Mouse (Mus musculus) embryonic facial prominence, embryonic 15.5 days (tissue): ENCODE results near the gene Tsc2. TPM values are rescaled to one million over a fixed set of nuclear protein-coding genes. Genes with fewer than 3 reads are reported as not detected.

Experiments used
- ATAC-seq: fragments of 200-750 bp; cut with Nextera tagmentation; 2 replicates; pipeline ENCODE4 v1.8.0; 2017; ENCODE audit warnings: low read depth, moderate TSS enrichment; ENCODE audit not compliant: insufficient number of reproducible peaks, low FRiP score, low TSS enrichment
- H3K27ac ChIP-seq: fragments of 300-500 bp; sonication (generic); replicated peaks from 2 replicates; pipeline ENCODE4 v1.5.1; 2015; ENCODE audit warnings: mild to moderate bottlenecking, inconsistent platforms
- H3K27me3 ChIP-seq: fragments of 300-500 bp; sonication (generic); 2 replicates; pipeline ENCODE4 v1.6.1; 2015; ENCODE audit warnings: inconsistent platforms
- H3K36me3 ChIP-seq: fragments of 300-500 bp; sonication (generic); 2 replicates; pipeline ENCODE4 v1.6.1; 2015; ENCODE audit warnings: mild to moderate bottlenecking, inconsistent platforms
- H3K4me1 ChIP-seq: fragments of 300-500 bp; sonication (generic); 2 replicates; pipeline ENCODE4 v1.6.1; 2015; ENCODE audit warnings: inconsistent platforms
- H3K4me2 ChIP-seq: fragments of 300-500 bp; sonication (generic); replicated peaks from 2 replicates; pipeline ENCODE4 v1.6.1; 2015; ENCODE audit warnings: mild to moderate bottlenecking, inconsistent platforms
- H3K4me3 ChIP-seq: fragments of 300-500 bp; sonication (generic); replicated peaks from 2 replicates; pipeline ENCODE4 v1.5.1; 2015; ENCODE audit warnings: mild to moderate bottlenecking, inconsistent platforms
- H3K9ac ChIP-seq: fragments of 300-500 bp; sonication (generic); 2 replicates; pipeline ENCODE4 v1.6.1; 2015; ENCODE audit warnings: inconsistent platforms
- H3K9me3 ChIP-seq: fragments of 300-500 bp; sonication (generic); replicated peaks from 2 replicates; pipeline ENCODE4 v1.6.1; 2016; ENCODE audit warnings: inconsistent platforms
- WGBS: fragments of 180-500 bp; shearing (Covaris S2); methylation state at CpG from one replicate; pipeline ENCODE4 v1.1.7; 2015; 5-methylcytosine and 5-hydroxymethylcytosine counted together
- polyA plus RNA-seq: library from polyadenylated mRNA; unstranded; fragments of >200 nt; fragmentation: Nextera tagmentation; extraction: Ambion mirVana; gene quantifications from 2 replicates; pipeline ENCODE4 v1.2.1, GENCODE M21; 2015

The Tsc2 gene
- polyA plus RNA-seq, 1 experiment from 2014 or later, result 64.4 TPM

GRCm38 (mm10) chr17:24638214-24638613, 5.8 kb upstream of the Tsc2 start:
- WGBS, result 85% methylated on average over 4 of the region's 4 CpGs
- H3K4me1 ChIP-seq, result peaks cover 34% of the 10 kb centered on the region
- H3K9ac ChIP-seq, result no peak overlapping the region
- peak overlapping the region; percentile 93 for H3K27ac ChIP-seq
- no peaks in the 10 kb centered on the region for H3K27me3 ChIP-seq
- H3K4me2 ChIP-seq, result no peak overlapping the region
- no peak for ATAC-seq
- no peaks in the 10 kb centered on the region for H3K9me3 ChIP-seq
- 0 out of 2 replicates have a peak, but pooled peaks cover 8% of the 10 kb centered on the region for H3K36me3 ChIP-seq
- no peak overlapping the region for H3K4me3 ChIP-seq

- ATAC-seq, result no peak
- no peak overlapping the region for H3K9ac ChIP-seq
- WGBS, result 79% methylated on average over 5 of the region's 5 CpGs
These were observed 4.5 kb upstream of the Tsc2 start for GRCm38 (mm10) chr17:24636781-24637481.

GRCm38 (mm10) chr17:24635694-24636093, 3.3 kb upstream of the Tsc2 start:
- H3K9me3 ChIP-seq, result no peaks in the 10 kb centered on the region
- no peak for ATAC-seq
- no peaks in the 10 kb centered on the region for H3K27me3 ChIP-seq
- peaks cover 50% of the 10 kb centered on the region for H3K4me1 ChIP-seq
- no peak overlapping the region for H3K4me3 ChIP-seq
- no peak overlapping the region for H3K27ac ChIP-seq
- no peak overlapping the region for H3K4me2 ChIP-seq
- H3K9ac ChIP-seq, result no peak overlapping the region
- 95% methylated on average over 5 of the region's 5 CpGs for WGBS
- peaks cover 3% of the 10 kb centered on the region; the same call in 1 of the 2 replicates for H3K36me3 ChIP-seq

More at GRCm38 (mm10) chr17:24636781-24637481, 4.5 kb upstream of the Tsc2 start:
- Histone ChIP-seq H3K4me3 (no peak overlapping the region), H3K4me2 (no peak overlapping the region), H3K27me3 (no peaks in the 10 kb centered on the region), H3K9me3 (no peaks in the 10 kb centered on the region), H3K4me1 (peaks cover 41% of the 10 kb centered on the region), H3K36me3 (0 out of 2 replicates have a peak, but pooled peaks cover 4% of the 10 kb centered on the region), H3K27ac (no peak overlapping the region)

- Histone ChIP-seq H3K9me3 (no peaks in the 10 kb centered on the region), H3K36me3 (peaks cover 9% of the 10 kb centered on the region), H3K9ac (no peak overlapping the region), H3K27ac (no peak overlapping the region), H3K4me1 (peaks cover 46% of the 10 kb centered on the region), H3K27me3 (no peaks in the 10 kb centered on the region), H3K4me3 (no peak overlapping the region), H3K4me2 (no peak overlapping the region)
- ATAC-seq, result no peak
- WGBS, result 86% methylated on average over 4 of the region's 4 CpGs
These were observed 2.6 kb upstream of the Tsc2 start for GRCm38 (mm10) chr17:24635024-24635423.

GRCm38 (mm10) chr17:24633831-24634230, 1.4 kb upstream of the Tsc2 start:
- Histone ChIP-seq H3K27me3 (no peaks in the 10 kb centered on the region), H3K4me3 (no peak overlapping the region), H3K4me2 (no peak overlapping the region), H3K36me3 (peaks cover 21% of the 10 kb centered on the region), H3K9ac (no peak overlapping the region), H3K27ac (peak overlapping the region; percentile 97; the same call in 1 of the 2 replicates), H3K4me1 (peaks cover 34% of the 10 kb centered on the region), H3K9me3 (no peaks in the 10 kb centered on the region)
- ATAC-seq, result no peak
- WGBS, result 93% methylated on average over 11 of the region's 11 CpGs

GRCm38 (mm10) chr17:24632813-24633449, 501 bp upstream of the Tsc2 start:
- WGBS, result 8% methylated on average over 22 of the region's 22 CpGs
- peak; percentile 50; the same call in 1 of the 2 replicates for ATAC-seq

GRCm38 (mm10) chr17:24630072-24630471, 2.4 kb downstream of the Tsc2 start:
- Histone ChIP-seq H3K4me2 (no peak overlapping the region), H3K27me3 (no peaks in the 10 kb centered on the region), H3K4me3 (no peak overlapping the region), H3K9me3 (no peaks in the 10 kb centered on the region), H3K27ac (no peak overlapping the region), H3K4me1 (peaks cover 26% of the 10 kb centered on the region), H3K9ac (no peak overlapping the region), H3K36me3 (peaks cover 57% of the 10 kb centered on the region)
- ATAC-seq, result no peak
- 88% methylated on average over 14 of the region's 14 CpGs for WGBS

More at GRCm38 (mm10) chr17:24632813-24633449, 501 bp upstream of the Tsc2 start:
- no peaks in the 10 kb centered on the region for H3K27me3 ChIP-seq
- peak overlapping the region; percentile 97 for H3K27ac ChIP-seq
- H3K9me3 ChIP-seq, result no peaks in the 10 kb centered on the region
- peak overlapping the region; percentile 75 for H3K9ac ChIP-seq
- peak overlapping the region; percentile 71 for H3K4me3 ChIP-seq
- peaks cover 30% of the 10 kb centered on the region for H3K36me3 ChIP-seq
- peaks cover 26% of the 10 kb centered on the region for H3K4me1 ChIP-seq
- peak overlapping the region; percentile 77 for H3K4me2 ChIP-seq

GRCm38 (mm10) chr17:24628646-24629045, 3.8 kb downstream of the Tsc2 start:
- Histone ChIP-seq H3K4me3 (no peak overlapping the region), H3K4me1 (peaks cover 21% of the 10 kb centered on the region), H3K9ac (no peak overlapping the region), H3K4me2 (no peak overlapping the region), H3K27me3 (no peaks in the 10 kb centered on the region), H3K36me3 (peaks cover 71% of the 10 kb centered on the region), H3K9me3 (no peaks in the 10 kb centered on the region), H3K27ac (no peak overlapping the region)
- no peak for ATAC-seq
- WGBS, result 58% methylated on average over 5 of the region's 5 CpGs

- Histone ChIP-seq H3K9ac (no peak overlapping the region), H3K4me2 (no peak overlapping the region), H3K4me3 (no peak overlapping the region), H3K4me1 (no peaks in the 10 kb centered on the region), H3K27ac (no peak overlapping the region), H3K9me3 (no peaks in the 10 kb centered on the region), H3K27me3 (no peaks in the 10 kb centered on the region), H3K36me3 (peaks cover 98% of the 10 kb centered on the region)
- WGBS, result 92% methylated on average over 8 of the region's 8 CpGs
- no peak for ATAC-seq
These were observed 7.0 kb downstream of the Tsc2 start for GRCm38 (mm10) chr17:24625472-24625871.

GRCm38 (mm10) chr17:24617561-24618194, 14.8 kb downstream of the Tsc2 start:
- Histone ChIP-seq H3K4me2 (no peak overlapping the region), H3K9me3 (no peaks in the 10 kb centered on the region), H3K27me3 (no peaks in the 10 kb centered on the region), H3K9ac (no peak overlapping the region), H3K27ac (no peak overlapping the region), H3K4me1 (no peaks in the 10 kb centered on the region), H3K4me3 (no peak overlapping the region), H3K36me3 (peaks cover 92% of the 10 kb centered on the region)
- 83% methylated on average over 14 of the region's 14 CpGs for WGBS
- no peak for ATAC-seq

GRCm38 (mm10) chr17:24610711-24611110, 21.7 kb downstream of the Tsc2 start:
- WGBS, result 84% methylated on average over 2 of the region's 2 CpGs
- Histone ChIP-seq H3K9me3 (no peaks in the 10 kb centered on the region), H3K27ac (no peak overlapping the region), H3K36me3 (peaks cover 78% of the 10 kb centered on the region), H3K4me2 (no peak overlapping the region), H3K9ac (no peak overlapping the region), H3K4me3 (no peak overlapping the region), H3K4me1 (no peaks in the 10 kb centered on the region), H3K27me3 (no peaks in the 10 kb centered on the region)
- ATAC-seq, result no peak
